Comparison of ENCODE assay signal across 25 mouse cellular contexts in the genomic region with DNA sequence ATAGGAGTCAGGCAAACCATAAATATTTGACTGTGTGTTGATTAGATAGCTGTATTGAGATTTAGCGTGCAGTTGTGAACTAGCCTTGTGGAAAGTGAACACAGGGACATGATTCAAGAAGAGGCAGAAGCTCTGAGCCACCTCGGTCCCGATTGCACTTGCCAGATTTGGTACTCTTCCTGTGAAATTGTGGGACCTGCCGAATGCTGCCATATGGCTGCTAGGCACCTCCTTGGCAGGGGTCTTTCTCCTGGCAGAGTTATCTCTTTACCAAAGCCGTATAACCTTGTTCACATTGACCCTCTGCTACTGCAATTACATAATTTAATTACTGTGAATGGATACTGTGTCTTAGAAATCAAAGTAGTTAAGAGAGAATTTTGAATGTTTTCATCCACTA. TPM values are rescaled to one million over a fixed set of nuclear protein-coding genes. Genes with fewer than 3 reads are reported as not detected.
DNase-seq lines count a peak whose midpoint lies in the region; ATAC-seq and TF ChIP-seq lines count a peak whose summit lies in the region.
"Had no signal": no experiment of that assay in that cellular context is flagged by ENCODE, and none has a peak within 500 bp of the region (broad histone marks: within the 10 kb centered on the region; RNA-seq: fewer than 3 reads in every experiment).

No protein-coding gene starts in this region.

- H3K4me2 ChIP-seq in liver, postnatal 0 days (ENCODE audit: low read depth, low read length) = no peak overlapping the region
- H3K4me2 ChIP-seq: embryonic facial prominence, embryonic 15.5 days; forebrain, embryonic 15.5 days; heart, embryonic 13.5 days; hindbrain, embryonic 12.5 days; kidney, embryonic 15.5 days; midbrain, embryonic 11.5 days had no signal

- WGBS in cerebellum, adult 2 months = 4% methylated on average over 5 of the region's 5 CpGs
- 71% methylated on average over 5 of the region's 5 CpGs for WGBS in liver, postnatal 0 days (ENCODE audit: insufficient replicate concordance)

- no peak for ATAC-seq in liver, postnatal 0 days
- ATAC-seq: forebrain, embryonic 15.5 days had no signal

- no peak overlapping the region for H3K9ac ChIP-seq in liver, postnatal 0 days (replicated peaks)
- H3K9ac ChIP-seq: embryonic facial prominence, embryonic 15.5 days; forebrain, embryonic 15.5 days; heart, embryonic 13.5 days; hindbrain, embryonic 12.5 days; kidney, embryonic 15.5 days had no signal

- no peaks in the 10 kb centered on the region for H3K27me3 ChIP-seq in cerebellum, adult 2 months (ENCODE audit: control insufficient read depth, insufficient read depth, low read length)
- H3K27me3 ChIP-seq in liver, postnatal 0 days (ENCODE audit: insufficient read depth, low read length) = no peaks in the 10 kb centered on the region
- H3K27me3 ChIP-seq: embryonic facial prominence, embryonic 15.5 days; forebrain, embryonic 15.5 days; heart, embryonic 13.5 days; hindbrain, embryonic 12.5 days; kidney, embryonic 15.5 days had no signal

- H3K9me3 ChIP-seq in liver, postnatal 0 days (ENCODE audit: low read length) = no peaks in the 10 kb centered on the region
- H3K9me3 ChIP-seq: embryonic facial prominence, embryonic 15.5 days; forebrain, embryonic 15.5 days; heart, embryonic 13.5 days; hindbrain, embryonic 12.5 days; kidney, embryonic 15.5 days; limb, embryonic 10.5 days had no signal

- peak overlapping the region; percentile 28; the same call in 1 of the 2 replicates for H3K27ac ChIP-seq in gastrocnemius, adult 2 months
- H3K27ac ChIP-seq in cerebellum, adult 2 months (ENCODE audit: insufficient read depth, low read length) = no peak overlapping the region
- H3K27ac ChIP-seq in liver, postnatal 0 days (ENCODE audit: low read depth) = peak overlapping the region; percentile 65
- H3K27ac ChIP-seq: embryonic facial prominence, embryonic 15.5 days; forebrain, embryonic 15.5 days; heart, adult 2 months; heart, embryonic 13.5 days; hindbrain, embryonic 12.5 days; kidney, embryonic 15.5 days; limb, embryonic 10.5 days had no signal

- no peak overlapping the region for H3K4me3 ChIP-seq in gastrocnemius, adult 2 months
- H3K4me3 ChIP-seq in cerebellum, adult 2 months (replicated peaks; ENCODE audit: insufficient read depth, low read depth, low read length) = no peak overlapping the region
- H3K4me3 ChIP-seq in liver, postnatal 0 days (ENCODE audit: low read depth, low read length) = no peak overlapping the region
- H3K4me3 ChIP-seq: embryonic facial prominence, embryonic 15.5 days; forebrain, embryonic 15.5 days; heart, adult 2 months; heart, embryonic 13.5 days; hindbrain, embryonic 12.5 days; kidney, embryonic 15.5 days; limb, embryonic 10.5 days had no signal

- no peak for DNase-seq in gastrocnemius, adult 2 months
- no peak for DNase-seq in gastrocnemius, postnatal 10 days
- DNase-seq in cerebellum, adult 2 months = peak; percentile 33 to 62
- DNase-seq in cerebellum, postnatal 25 days = peak; percentile 38 to 49
- DNase-seq in liver, postnatal 0 days = no peak
- DNase-seq in right cerebral cortex, postnatal 25 days = no peak
- DNase-seq in retina, embryonic 14.5 days (ENCODE audit: low spot score) = no peak
- DNase-seq: adrenal gland, postnatal 25 days; gastrocnemius, postnatal 36 days; heart, adult 2 months; heart, postnatal 14 days; kidney, adult 11 months; kidney, postnatal 4 days; lung, adult 2 months; lung, postnatal 14 days; right cerebral cortex, adult 18-20 months; thymus, adult 18-20 months; thymus, postnatal 4 days had no signal

- intact Hi-C loops in gastrocnemius, adult 2 months (cut with DNase I) = no loop called here

- no peak for TF ChIP-seq EP300 in liver, postnatal 0 days (IDR thresholded peaks at IDR 0.05; ENCODE audit: low read depth)

- no peak for TF ChIP-seq POLR2A in cerebellum, adult 2 months (IDR thresholded peaks at IDR 0.05; ENCODE audit: borderline replicate concordance, insufficient read depth, low read length)

- no peak for TF ChIP-seq CTCF in gastrocnemius, adult 2 months (IDR thresholded peaks at IDR 0.05)
- no peak for TF ChIP-seq CTCF in cerebellum, adult 2 months (IDR thresholded peaks at IDR 0.05; ENCODE audit: borderline replicate concordance, insufficient read depth, low read depth, low read length)
- no peak for TF ChIP-seq CTCF in liver, postnatal 0 days (IDR thresholded peaks at IDR 0.05; ENCODE audit: low read depth)

- peaks cover 16% of the 10 kb centered on the region; the same call in 1 of the 2 replicates for H3K4me1 ChIP-seq in cerebellum, adult 2 months (ENCODE audit: control insufficient read depth, insufficient read depth, low read length)
- H3K4me1 ChIP-seq in liver, postnatal 0 days (ENCODE audit: insufficient read depth) = peaks cover 28% of the 10 kb centered on the region
- H3K4me1 ChIP-seq: embryonic facial prominence, embryonic 15.5 days; forebrain, embryonic 15.5 days; hindbrain, embryonic 12.5 days had no signal

- H3K36me3 ChIP-seq in liver, postnatal 0 days (replicated peaks; ENCODE audit: insufficient read depth, low read length) = peaks cover 13% of the 10 kb centered on the region
- H3K36me3 ChIP-seq: embryonic facial prominence, embryonic 15.5 days; forebrain, embryonic 15.5 days; hindbrain, embryonic 12.5 days; kidney, embryonic 15.5 days had no signal

RNA-seq across cellular contexts. Expression of a gene that starts 12.6 kb away (rescaled TPM):
- total RNA-seq in gastrocnemius, adult 2 months (2021) = 10 to 100 TPM; 67.7 to 78.6 TPM
- 10 to 100 TPM; 62.1 to 68.2 TPM for total RNA-seq in gastrocnemius, postnatal 10 days (2021)
- polyA plus RNA-seq in cerebellum, adult 2 months (2012; rRNA removed) = 35.4 and 35.7 TPM in 2 replicates
- 17.4 and 20.3 TPM in 2 replicates for polyA plus RNA-seq in liver, postnatal 0 days (2015; fragmentation: Nextera tagmentation; extraction: Ambion mirVana)

Comparison
In these comparisons a context has a peak if more than half of its experiments do, and no peak if none do; other contexts are left out.
1. DNase-seq: peak in cerebellum, adult 2 months (2 of 2) and cerebellum, postnatal 25 days (2 of 2); none in gastrocnemius, adult 2 months (single experiment), gastrocnemius, postnatal 10 days (single experiment), liver, postnatal 0 days (single experiment), right cerebral cortex, postnatal 25 days (single experiment) and retina, embryonic 14.5 days (single experiment).